Mouse (Mus musculus): ENCODE measurements around the gene Pars2. TPM values are rescaled to one million over a fixed set of nuclear protein-coding genes. Genes with fewer than 3 reads are reported as not detected.

Pars2 gene
- polyA plus RNA-seq, 1 experiment from 2014 or later, result 12.5 TPM

DNA sequence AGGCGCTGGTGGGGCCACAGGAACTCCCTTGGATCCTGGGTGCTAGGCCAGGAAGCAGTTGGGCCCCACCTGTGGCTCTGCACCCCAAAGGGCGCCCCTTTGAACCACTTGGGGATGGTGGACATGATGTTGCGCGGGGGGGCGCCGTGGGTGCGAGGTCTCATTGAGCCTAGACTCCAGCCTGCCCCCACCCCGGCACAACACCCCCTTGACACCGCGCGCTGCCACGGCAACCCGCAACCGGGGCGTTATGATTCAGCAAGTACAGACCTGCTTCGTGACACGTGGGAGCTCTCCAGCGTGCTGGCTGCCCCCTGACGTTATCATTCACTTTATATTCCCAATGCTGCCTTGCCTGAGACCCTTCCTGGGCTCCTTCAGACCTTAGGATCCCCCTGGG, 33.8 kb upstream of the Pars2 start, which contains the start of gene Lexm:
Gene Lexm (minus strand): TSS at position 186 of the 400 bp plus-strand sequence.
- H3K4me3 ChIP-seq (ENCODE audit: low read depth, low read length), result no peak within 1 kb of the TSS

DNA sequence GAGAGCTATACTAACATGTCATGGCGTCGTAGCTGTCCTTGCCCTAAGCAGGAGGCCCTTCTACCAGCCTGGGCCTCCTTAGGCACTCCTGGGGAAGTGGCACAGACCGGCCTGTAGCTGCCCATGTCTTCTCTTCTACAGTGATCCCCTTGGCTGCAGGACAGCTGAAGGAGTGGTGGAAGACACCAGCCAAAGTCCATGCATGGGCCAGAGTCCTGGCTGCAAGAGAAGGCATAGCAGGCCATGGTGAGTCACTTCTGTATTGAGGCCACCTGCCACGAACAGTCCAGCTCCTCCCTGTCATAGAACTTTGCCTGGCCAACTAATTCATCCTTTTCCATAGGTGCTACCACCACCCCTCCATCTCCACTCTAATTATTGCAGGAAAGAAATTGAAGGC, 32.0 kb upstream of the Pars2 start:
- Histone ChIP-seq H3K36me3 (ENCODE audit: control insufficient read depth, insufficient read depth, low read length) (no peaks in the 10 kb centered on the region), H3K9me3 (ENCODE audit: control insufficient read depth, low read length) (no peaks in the 10 kb centered on the region), H3K4me1 (ENCODE audit: control insufficient read depth, insufficient read depth, low read length) (no peaks in the 10 kb centered on the region), H3K27me3 (ENCODE audit: control insufficient read depth, insufficient read depth, low read length) (peaks cover 24% of the 10 kb centered on the region), H3K9ac (ENCODE audit: low read length) (no peak overlapping the region), H3K4me3 (ENCODE audit: low read depth, low read length) (no peak overlapping the region), H3K27ac (ENCODE audit: low read depth, low read length) (no peak overlapping the region), H3K4me2 (ENCODE audit: low read depth) (no peak overlapping the region)
- ATAC-seq (ENCODE audit: insufficient read depth, low FRiP score, low TSS enrichment) (no peak), DNase-seq (ENCODE audit: low spot score) (no peak)
- 89% methylated on average over 4 of the region's 4 CpGs for WGBS

More for the DNA sequence above, 33.8 kb upstream of the Pars2 start, which contains the start of gene Lexm:
- no peak within 1 kb of the TSS for H3K27ac ChIP-seq (ENCODE audit: low read depth, low read length)
- H3K9ac ChIP-seq (ENCODE audit: low read length), result no peak within 1 kb of the TSS
- H3K4me1 ChIP-seq (ENCODE audit: control insufficient read depth, insufficient read depth, low read length), result no peaks in the 10 kb centered on the region
- WGBS, result 2% methylated on average over 17 of the region's 19 CpGs
- H3K27me3 ChIP-seq (ENCODE audit: control insufficient read depth, insufficient read depth, low read length), result peaks cover 6% of the 10 kb centered on the region
- ATAC-seq (ENCODE audit: insufficient read depth, low FRiP score, low TSS enrichment) (no peak), DNase-seq (ENCODE audit: low spot score) (no peak)
- H3K36me3 ChIP-seq (ENCODE audit: control insufficient read depth, insufficient read depth, low read length), result no peaks in the 10 kb centered on the region
- peak within 1 kb of the TSS; percentile 28; the same call in 1 of the 2 replicates for H3K4me2 ChIP-seq (ENCODE audit: low read depth)
- H3K9me3 ChIP-seq (ENCODE audit: control insufficient read depth, low read length), result no peaks in the 10 kb centered on the region

GRCm38 (mm10) chr4:106621428-106621827, 29.4 kb upstream of the Pars2 start:
- ATAC-seq (ENCODE audit: insufficient read depth, low FRiP score, low TSS enrichment) (no peak), DNase-seq (ENCODE audit: low spot score) (no peak)
- Histone ChIP-seq H3K4me3 (ENCODE audit: low read depth, low read length) (no peak overlapping the region), H3K4me2 (ENCODE audit: low read depth) (no peak overlapping the region), H3K9me3 (ENCODE audit: control insufficient read depth, low read length) (no peaks in the 10 kb centered on the region), H3K27me3 (ENCODE audit: control insufficient read depth, insufficient read depth, low read length) (peaks cover 30% of the 10 kb centered on the region), H3K27ac (ENCODE audit: low read depth, low read length) (no peak overlapping the region), H3K4me1 (ENCODE audit: control insufficient read depth, insufficient read depth, low read length) (no peaks in the 10 kb centered on the region), H3K36me3 (ENCODE audit: control insufficient read depth, insufficient read depth, low read length) (no peaks in the 10 kb centered on the region), H3K9ac (ENCODE audit: low read length) (no peak overlapping the region)
- 73% methylated on average over 3 of the region's 3 CpGs for WGBS

DNA sequence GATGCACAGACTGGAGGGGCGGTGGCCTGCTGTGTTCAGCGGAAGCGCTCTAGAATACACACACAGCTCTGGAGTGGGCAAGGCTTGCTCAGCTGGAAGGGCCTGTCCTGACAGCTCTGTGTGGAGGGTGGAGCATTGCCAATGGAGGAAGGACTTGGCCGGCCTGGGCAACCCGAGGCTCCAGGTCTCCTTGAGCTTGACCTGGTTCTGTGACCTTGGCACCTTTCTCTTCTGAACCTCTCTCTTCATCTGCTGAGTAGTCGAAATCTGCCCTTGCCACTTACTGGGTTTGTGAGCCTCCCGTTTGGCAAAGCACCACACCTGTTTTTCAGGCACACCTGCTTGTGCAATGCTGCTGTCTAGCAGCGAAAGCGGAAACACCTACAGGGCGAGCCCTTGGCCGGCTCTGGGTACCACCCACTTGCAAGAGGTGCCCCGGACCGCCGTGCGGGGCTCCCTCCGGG, 28.8 kb upstream of the Pars2 start, which contains the start of gene Ttc22:
Gene Ttc22 (plus strand): TSS at position 403 of the 464 bp plus-strand sequence.
- DNase-seq (ENCODE audit: low spot score), result no peak
- no peak within 1 kb of the TSS for H3K4me2 ChIP-seq (ENCODE audit: low read depth)

DNA sequence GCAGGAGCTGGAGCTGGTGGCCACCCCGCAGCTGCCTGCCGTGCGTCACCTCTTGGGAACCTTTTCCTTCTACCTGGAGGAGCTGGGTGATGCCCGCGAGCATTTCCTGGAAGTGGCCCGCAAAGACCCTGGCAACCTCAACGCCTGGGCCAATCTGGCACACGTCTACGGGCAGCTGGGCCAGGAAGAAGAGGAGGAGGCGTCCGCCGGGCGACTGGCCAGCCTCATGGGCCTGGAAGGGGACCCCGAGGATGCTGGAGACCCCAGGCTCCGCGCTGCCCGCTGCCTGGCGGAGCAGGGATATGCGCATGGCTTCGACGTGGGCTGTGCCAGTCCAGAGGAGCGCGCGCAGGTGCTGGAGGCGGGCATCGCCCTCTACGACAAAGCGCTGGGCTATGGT, 28.2 kb upstream of the Pars2 start:
- Histone ChIP-seq H3K9ac (ENCODE audit: low read length) (no peak overlapping the region), H3K4me1 (ENCODE audit: control insufficient read depth, insufficient read depth, low read length) (no peaks in the 10 kb centered on the region), H3K4me3 (ENCODE audit: low read depth, low read length) (no peak overlapping the region), H3K27ac (ENCODE audit: low read depth, low read length) (no peak overlapping the region), H3K4me2 (ENCODE audit: low read depth) (no peak overlapping the region), H3K27me3 (ENCODE audit: control insufficient read depth, insufficient read depth, low read length) (peaks cover 30% of the 10 kb centered on the region), H3K9me3 (ENCODE audit: control insufficient read depth, low read length) (no peaks in the 10 kb centered on the region), H3K36me3 (ENCODE audit: control insufficient read depth, insufficient read depth, low read length) (no peaks in the 10 kb centered on the region)
- ATAC-seq (ENCODE audit: insufficient read depth, low FRiP score, low TSS enrichment), result no peak
- 30% methylated on average over 28 of the region's 28 CpGs for WGBS
- no peak for DNase-seq (ENCODE audit: low spot score)

More for the DNA sequence above, 28.8 kb upstream of the Pars2 start, which contains the start of gene Ttc22:
- H3K4me1 ChIP-seq (ENCODE audit: control insufficient read depth, insufficient read depth, low read length), result no peaks in the 10 kb centered on the region
- no peaks in the 10 kb centered on the region for H3K36me3 ChIP-seq (ENCODE audit: control insufficient read depth, insufficient read depth, low read length)
- H3K9me3 ChIP-seq (ENCODE audit: control insufficient read depth, low read length), result no peaks in the 10 kb centered on the region
- H3K27ac ChIP-seq (ENCODE audit: low read depth, low read length), result no peak within 1 kb of the TSS
- H3K4me3 ChIP-seq (ENCODE audit: low read depth, low read length), result no peak within 1 kb of the TSS
- peaks cover 30% of the 10 kb centered on the region for H3K27me3 ChIP-seq (ENCODE audit: control insufficient read depth, insufficient read depth, low read length)
- 26% methylated on average over 16 of the region's 16 CpGs for WGBS
- no peak within 1 kb of the TSS for H3K9ac ChIP-seq (ENCODE audit: low read length)
- ATAC-seq (ENCODE audit: insufficient read depth, low FRiP score, low TSS enrichment), result no peak

GRCm38 (mm10) chr4:106624271-106624670, 26.6 kb upstream of the Pars2 start:
- ATAC-seq (ENCODE audit: insufficient read depth, low FRiP score, low TSS enrichment) (no peak), DNase-seq (ENCODE audit: low spot score) (no peak)
- Histone ChIP-seq H3K4me2 (ENCODE audit: low read depth) (no peak overlapping the region), H3K36me3 (ENCODE audit: control insufficient read depth, insufficient read depth, low read length) (no peaks in the 10 kb centered on the region), H3K4me1 (ENCODE audit: control insufficient read depth, insufficient read depth, low read length) (no peaks in the 10 kb centered on the region), H3K27me3 (ENCODE audit: control insufficient read depth, insufficient read depth, low read length) (peaks cover 30% of the 10 kb centered on the region), H3K4me3 (ENCODE audit: low read depth, low read length) (no peak overlapping the region), H3K9me3 (ENCODE audit: control insufficient read depth, low read length) (no peaks in the 10 kb centered on the region), H3K9ac (ENCODE audit: low read length) (no peak overlapping the region), H3K27ac (ENCODE audit: low read depth, low read length) (no peak overlapping the region)
- WGBS, result 90% methylated on average over 10 of the region's 10 CpGs

DNA sequence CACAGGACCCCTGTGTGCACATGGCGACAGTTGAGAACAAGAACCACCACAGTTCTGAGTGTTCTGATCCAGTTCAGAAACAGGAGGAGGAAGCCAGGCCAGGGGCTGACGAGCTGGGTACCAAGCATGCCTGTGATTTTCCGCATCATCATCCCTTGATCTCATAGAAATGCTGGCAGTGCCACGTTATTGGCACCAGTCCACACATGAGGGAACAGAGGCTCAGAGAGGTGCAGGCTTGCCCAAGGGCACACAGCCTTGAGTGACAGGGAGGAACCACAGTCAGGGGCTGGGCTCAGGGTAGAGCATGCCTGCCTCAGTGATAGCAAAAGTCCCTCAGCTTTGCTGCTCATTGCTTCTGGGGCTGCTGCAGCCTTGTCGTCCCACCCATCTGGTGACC, 23.1 kb upstream of the Pars2 start:
- Histone ChIP-seq H3K4me2 (ENCODE audit: low read depth) (no peak overlapping the region), H3K9me3 (ENCODE audit: control insufficient read depth, low read length) (no peaks in the 10 kb centered on the region), H3K9ac (ENCODE audit: low read length) (no peak overlapping the region), H3K27ac (ENCODE audit: low read depth, low read length) (no peak overlapping the region), H3K4me1 (ENCODE audit: control insufficient read depth, insufficient read depth, low read length) (no peaks in the 10 kb centered on the region), H3K36me3 (ENCODE audit: control insufficient read depth, insufficient read depth, low read length) (no peaks in the 10 kb centered on the region), H3K4me3 (ENCODE audit: low read depth, low read length) (no peak overlapping the region), H3K27me3 (ENCODE audit: control insufficient read depth, insufficient read depth, low read length) (peaks cover 16% of the 10 kb centered on the region)
- DNase-seq (ENCODE audit: low spot score), result no peak
- ATAC-seq (ENCODE audit: insufficient read depth, low FRiP score, low TSS enrichment), result no peak
- WGBS, result 81% methylated on average over 5 of the region's 5 CpGs

DNA sequence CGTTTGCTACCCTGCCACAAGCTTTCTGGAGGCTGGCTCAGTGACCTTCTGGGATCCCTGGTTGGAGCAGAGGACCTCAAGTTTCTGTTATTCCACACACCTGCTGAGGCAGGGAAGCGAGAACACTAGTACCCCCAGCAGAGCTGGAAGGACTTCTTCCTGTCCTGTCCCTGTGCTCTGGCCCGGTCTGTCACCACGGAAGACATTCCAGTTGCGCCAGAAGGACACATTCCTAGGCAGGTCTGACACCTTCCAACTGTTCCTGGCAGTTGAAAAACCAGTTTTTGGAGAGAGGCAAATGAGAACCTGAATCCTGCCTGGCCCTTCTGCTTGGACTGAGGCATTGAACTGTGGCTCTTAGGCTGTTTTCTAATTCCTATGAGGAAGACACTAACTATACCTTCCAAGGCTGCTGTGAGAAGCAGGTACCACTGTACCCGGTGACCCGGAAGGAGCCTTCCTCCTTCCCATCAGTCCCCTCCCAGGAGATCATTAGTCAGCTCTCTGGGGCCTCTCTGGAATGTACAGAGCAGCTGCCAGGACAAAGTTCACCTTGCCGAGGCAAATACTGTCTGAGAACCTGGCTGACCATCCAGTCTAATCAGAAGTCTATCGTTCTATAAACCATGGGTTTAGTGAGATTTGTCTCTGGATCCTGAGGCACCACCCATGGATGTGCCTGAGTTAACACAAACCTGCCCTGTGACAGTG, 22.1 kb upstream of the Pars2 start:
- H3K9ac ChIP-seq (ENCODE audit: low read length), result no peak overlapping the region
- no peak overlapping the region for H3K27ac ChIP-seq (ENCODE audit: low read depth, low read length)
- ATAC-seq (ENCODE audit: insufficient read depth, low FRiP score, low TSS enrichment) (no peak), DNase-seq (ENCODE audit: low spot score) (no peak)
- no peaks in the 10 kb centered on the region for H3K36me3 ChIP-seq (ENCODE audit: control insufficient read depth, insufficient read depth, low read length)
- H3K9me3 ChIP-seq (ENCODE audit: control insufficient read depth, low read length), result no peaks in the 10 kb centered on the region
- H3K27me3 ChIP-seq (ENCODE audit: control insufficient read depth, insufficient read depth, low read length), result peaks cover 6% of the 10 kb centered on the region; the same call in 1 of the 2 replicates
- no peaks in the 10 kb centered on the region for H3K4me1 ChIP-seq (ENCODE audit: control insufficient read depth, insufficient read depth, low read length)
- 57% methylated on average over 9 of the region's 9 CpGs for WGBS
- no peak overlapping the region for H3K4me3 ChIP-seq (ENCODE audit: low read depth, low read length)
- H3K4me2 ChIP-seq (ENCODE audit: low read depth), result no peak overlapping the region

DNA sequence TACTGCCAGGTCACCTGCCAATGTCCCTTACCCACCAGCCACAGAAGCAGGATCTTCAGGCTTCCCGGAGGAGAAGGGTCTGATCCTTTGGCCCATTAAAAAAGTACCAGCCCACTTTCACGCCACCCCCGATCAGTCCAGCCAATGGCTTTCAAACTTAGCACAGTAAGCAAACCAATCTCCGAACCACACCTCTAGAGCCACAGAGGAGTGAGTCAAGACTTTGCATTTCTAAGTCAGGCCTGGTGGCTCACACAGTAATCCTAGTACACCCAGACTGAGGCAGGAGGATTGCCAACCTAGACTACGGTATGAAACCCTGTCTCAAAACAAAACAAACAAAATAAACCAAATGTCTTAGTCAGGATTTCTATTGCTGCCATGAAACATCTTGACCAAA, 21.5 kb upstream of the Pars2 start:
- H3K9ac ChIP-seq (ENCODE audit: low read length), result no peak overlapping the region
- H3K4me1 ChIP-seq (ENCODE audit: control insufficient read depth, insufficient read depth, low read length), result no peaks in the 10 kb centered on the region
- no peak overlapping the region for H3K4me3 ChIP-seq (ENCODE audit: low read depth, low read length)
- no peak overlapping the region for H3K27ac ChIP-seq (ENCODE audit: low read depth, low read length)
- H3K36me3 ChIP-seq (ENCODE audit: control insufficient read depth, insufficient read depth, low read length), result no peaks in the 10 kb centered on the region
- ATAC-seq (ENCODE audit: insufficient read depth, low FRiP score, low TSS enrichment) (no peak), DNase-seq (ENCODE audit: low spot score) (no peak)
- 76% methylated on average over 5 of the region's 5 CpGs for WGBS
- H3K9me3 ChIP-seq (ENCODE audit: control insufficient read depth, low read length), result no peaks in the 10 kb centered on the region
- H3K4me2 ChIP-seq (ENCODE audit: low read depth), result no peak overlapping the region
- H3K27me3 ChIP-seq (ENCODE audit: control insufficient read depth, insufficient read depth, low read length), result peaks cover 3% of the 10 kb centered on the region; the same call in 1 of the 2 replicates

All from neural tube, embryonic 11.5 days (tissue).